Mouse (Mus musculus) hindbrain, embryonic 11.5 days (tissue): ENCODE measurements around the gene Syn3. TPM values are rescaled to one million over a fixed set of nuclear protein-coding genes. Genes with fewer than 3 reads are reported as not detected.

Experiments used
- ATAC-seq: fragments of 200-750 bp; cut with Nextera tagmentation; 2 replicates; pipeline ENCODE4 v1.8.0; 2017; ENCODE audit warnings: mild to moderate bottlenecking, moderate TSS enrichment, moderate library complexity; ENCODE audit not compliant: low FRiP score
- DNase-seq: peaks from one replicate; pipeline ENCODE4 v3.0.0-alpha.2; 2015; ENCODE audit warnings: low spot score
- H3K27ac ChIP-seq: fragments of 300-500 bp; sonication (generic); 2 replicates; pipeline ENCODE4 v1.5.1; 2014; ENCODE audit warnings: mild to moderate bottlenecking, low read depth, low read length
- H3K27me3 ChIP-seq: fragments of 300-500 bp; sonication (generic); 2 replicates; pipeline ENCODE4 v1.6.1; 2014; ENCODE audit warnings: mild to moderate bottlenecking, low read length, moderate library complexity, mixed read lengths; ENCODE audit not compliant: control insufficient read depth, insufficient read depth
- H3K36me3 ChIP-seq: fragments of 300-500 bp; sonication (generic); 2 replicates; pipeline ENCODE4 v1.6.1; 2014; ENCODE audit warnings: mild to moderate bottlenecking, low read length, moderate library complexity, mixed read lengths; ENCODE audit not compliant: control insufficient read depth, insufficient read depth
- H3K4me1 ChIP-seq: fragments of 300-500 bp; sonication (generic); replicated peaks from 2 replicates; pipeline ENCODE4 v1.6.1; 2014; ENCODE audit warnings: low read length, mixed read lengths; ENCODE audit not compliant: control insufficient read depth, insufficient read depth
- H3K4me2 ChIP-seq: fragments of 300-500 bp; sonication (generic); replicated peaks from 2 replicates; pipeline ENCODE4 v1.6.1; 2014; ENCODE audit warnings: mild to moderate bottlenecking, low read depth, low read length
- H3K4me3 ChIP-seq: fragments of 300-500 bp; sonication (generic); 2 replicates; pipeline ENCODE4 v1.5.1; 2014; ENCODE audit warnings: low read depth, low read length
- H3K9ac ChIP-seq: fragments of 300-500 bp; sonication (generic); 2 replicates; pipeline ENCODE4 v1.6.1; 2014; ENCODE audit warnings: low read depth, low read length
- H3K9me3 ChIP-seq: fragments of 300-500 bp; sonication (generic); 2 replicates; pipeline ENCODE4 v1.6.1; 2016; ENCODE audit warnings: low read length; ENCODE audit not compliant: control insufficient read depth
- WGBS: fragments of 180-500 bp; shearing (Covaris S2); extraction: QIAGEN DNeasy Blood & Tissue Kit; methylation state at CpG from one replicate; pipeline ENCODE4 v1.1.7; 2014; 5-methylcytosine and 5-hydroxymethylcytosine counted together
- polyA plus RNA-seq: library from polyadenylated mRNA; unstranded; fragments of >200 nt; fragmentation: Nextera tagmentation; extraction: Ambion mirVana; gene quantifications from 2 replicates; pipeline ENCODE4 v1.2.1, GENCODE M21; 2014

The Syn3 gene
- polyA plus RNA-seq, 1 experiment from 2014 or later: 5.9 TPM

DNA sequence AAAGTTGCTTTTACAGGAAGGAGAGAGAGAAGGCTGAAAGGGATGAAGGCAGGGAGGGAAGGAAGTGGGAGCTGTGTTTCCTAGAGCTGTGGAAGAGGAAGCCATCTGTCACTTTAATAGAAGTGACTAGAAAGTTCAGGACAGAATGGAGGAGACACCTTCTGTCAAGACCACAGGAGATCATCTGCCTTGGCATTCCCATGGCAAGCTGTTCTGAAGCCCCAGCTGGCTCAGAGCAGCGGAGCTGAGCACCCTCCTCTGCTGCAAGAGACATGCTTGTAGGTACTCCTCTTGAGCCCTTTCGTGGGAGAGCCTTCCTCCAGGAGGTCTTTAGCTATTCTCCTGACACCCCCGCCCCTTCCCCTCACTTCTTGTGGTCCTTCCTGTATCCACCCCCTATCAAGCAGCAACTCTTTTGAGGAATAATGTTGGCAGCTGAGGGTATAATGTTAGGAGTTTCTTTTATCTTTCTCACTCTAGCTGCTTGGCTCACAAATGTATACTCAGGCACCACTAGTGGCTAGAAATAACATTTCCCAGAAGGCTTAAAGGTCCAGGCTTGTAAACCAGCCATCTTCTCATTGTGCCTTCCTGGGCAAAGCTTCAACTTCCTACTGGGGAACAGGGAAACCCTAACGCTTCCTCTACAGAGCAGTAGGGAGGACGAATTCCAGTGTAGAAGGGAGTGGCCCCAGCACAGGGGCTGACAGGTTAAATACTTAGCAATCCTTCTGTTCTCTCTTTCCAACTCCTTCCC, 436.3 kb downstream of the Syn3 start:
- Histone ChIP-seq H3K27me3 (no peaks in the 10 kb centered on the region), H3K4me3 (no peak overlapping the region), H3K36me3 (no peaks in the 10 kb centered on the region), H3K4me2 (no peak overlapping the region), H3K9ac (no peak overlapping the region), H3K4me1 (no peaks in the 10 kb centered on the region), H3K27ac (no peak overlapping the region), H3K9me3 (no peaks in the 10 kb centered on the region)
- WGBS: 67% methylated on average over 5 of the region's 5 CpGs
- ATAC-seq (no peak), DNase-seq (no peak)

GRCm38 (mm10) chr10:86060267-86060666, 438.4 kb downstream of the Syn3 start:
- Histone ChIP-seq H3K36me3 (no peaks in the 10 kb centered on the region), H3K4me3 (no peak overlapping the region), H3K27ac (no peak overlapping the region), H3K9me3 (no peaks in the 10 kb centered on the region), H3K4me2 (no peak overlapping the region), H3K27me3 (no peaks in the 10 kb centered on the region), H3K9ac (no peak overlapping the region), H3K4me1 (no peaks in the 10 kb centered on the region)
- ATAC-seq (no peak), DNase-seq (no peak)
- 56% methylated on average over 3 of the region's 3 CpGs for WGBS

- Histone ChIP-seq H3K9ac (no peak overlapping the region), H3K4me1 (no peaks in the 10 kb centered on the region), H3K4me2 (no peak overlapping the region), H3K27me3 (no peaks in the 10 kb centered on the region), H3K36me3 (no peaks in the 10 kb centered on the region), H3K4me3 (no peak overlapping the region), H3K9me3 (no peaks in the 10 kb centered on the region), H3K27ac (no peak overlapping the region)
- 71% methylated on average over 2 of the region's 2 CpGs for WGBS
- DNase-seq (no peak), ATAC-seq (no peak)
Observed at GRCm38 (mm10) chr10:86057712-86058111, 441.0 kb downstream of the Syn3 start.

DNA sequence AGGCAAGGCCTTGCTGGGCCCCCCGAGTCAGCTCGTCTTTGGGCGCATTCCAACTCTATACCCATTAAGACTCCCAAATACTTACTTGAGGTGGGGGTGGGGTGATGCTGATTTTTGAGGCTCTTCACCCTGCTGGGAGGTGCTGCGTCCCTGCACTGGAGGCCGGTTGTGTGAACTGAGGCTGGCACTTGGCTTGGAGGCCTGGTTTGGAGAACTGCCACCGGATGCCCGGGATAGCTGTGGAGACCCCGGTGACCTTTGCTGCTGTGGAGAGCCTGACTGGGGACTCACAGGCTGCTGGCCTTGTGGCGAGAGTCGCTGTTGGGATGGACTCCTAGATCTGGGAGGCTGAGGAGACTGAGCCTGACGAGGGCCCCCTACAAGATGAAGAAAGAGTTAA, 441.4 kb downstream of the Syn3 start:
- no peaks in the 10 kb centered on the region for H3K36me3 ChIP-seq
- no peak for ATAC-seq
- H3K9me3 ChIP-seq: no peaks in the 10 kb centered on the region
- 80% methylated on average over 11 of the region's 11 CpGs for WGBS
- H3K27me3 ChIP-seq: no peaks in the 10 kb centered on the region
- no peak overlapping the region for H3K4me3 ChIP-seq
- no peak overlapping the region for H3K4me2 ChIP-seq
- no peak overlapping the region for H3K27ac ChIP-seq
- H3K4me1 ChIP-seq: no peaks in the 10 kb centered on the region; the same call in 1 of the 2 replicates
- H3K9ac ChIP-seq: no peak overlapping the region
- DNase-seq: no peak

- H3K4me1 ChIP-seq: no peaks in the 10 kb centered on the region; the same call in 1 of the 2 replicates
- H3K9me3 ChIP-seq: no peaks in the 10 kb centered on the region
- H3K4me3 ChIP-seq: no peak overlapping the region
- no peaks in the 10 kb centered on the region for H3K27me3 ChIP-seq
- WGBS: 83% methylated on average over 8 of the region's 8 CpGs
- H3K27ac ChIP-seq: no peak overlapping the region
- no peak overlapping the region for H3K9ac ChIP-seq
- no peaks in the 10 kb centered on the region for H3K36me3 ChIP-seq
- DNase-seq (no peak), ATAC-seq (no peak)
- H3K4me2 ChIP-seq: no peak overlapping the region
Observed at GRCm38 (mm10) chr10:86056297-86056903, 442.3 kb downstream of the Syn3 start.

GRCm38 (mm10) chr10:86052818-86053522, 445.7 kb downstream of the Syn3 start:
- WGBS: 84% methylated on average over 10 of the region's 10 CpGs
- Histone ChIP-seq H3K36me3 (no peaks in the 10 kb centered on the region), H3K4me1 (no peaks in the 10 kb centered on the region; the same call in 1 of the 2 replicates), H3K9ac (no peak overlapping the region), H3K27me3 (no peaks in the 10 kb centered on the region), H3K27ac (no peak overlapping the region), H3K4me2 (no peak overlapping the region), H3K9me3 (no peaks in the 10 kb centered on the region), H3K4me3 (no peak overlapping the region)
- no peak for ATAC-seq
- no peak for DNase-seq

DNA sequence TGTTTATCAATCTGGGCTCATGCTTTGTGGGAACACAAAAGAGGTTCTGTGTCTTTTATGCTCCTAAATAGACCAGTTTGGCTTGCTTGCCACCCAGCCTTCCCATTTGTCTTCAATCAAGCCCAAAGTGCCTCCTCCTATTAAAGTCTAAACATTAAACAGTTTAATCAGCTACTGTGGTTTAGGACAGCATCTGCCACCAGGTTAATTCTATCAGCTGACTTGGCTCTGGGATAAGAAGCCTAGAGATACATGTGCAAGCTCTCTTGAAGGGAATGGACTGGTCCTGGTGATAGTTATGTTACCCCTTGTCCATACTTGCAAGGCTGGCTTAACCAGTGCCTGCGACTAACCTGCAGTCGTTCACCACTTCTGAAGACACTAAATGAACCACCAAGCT, 448.2 kb downstream of the Syn3 start:
- Histone ChIP-seq H3K9ac (no peak overlapping the region), H3K27ac (no peak overlapping the region), H3K4me2 (no peak overlapping the region), H3K27me3 (no peaks in the 10 kb centered on the region), H3K9me3 (no peaks in the 10 kb centered on the region), H3K4me1 (no peaks in the 10 kb centered on the region; the same call in 1 of the 2 replicates), H3K4me3 (no peak overlapping the region), H3K36me3 (no peaks in the 10 kb centered on the region)
- ATAC-seq (no peak), DNase-seq (no peak)
- 90% methylated on average over 2 of the region's 2 CpGs for WGBS

GRCm38 (mm10) chr10:86047786-86048185, 450.9 kb downstream of the Syn3 start:
- H3K4me3 ChIP-seq: no peak overlapping the region
- DNase-seq: no peak
- 83% methylated on average over 9 of the region's 9 CpGs for WGBS
- H3K9me3 ChIP-seq: no peaks in the 10 kb centered on the region
- H3K4me1 ChIP-seq: no peaks in the 10 kb centered on the region; the same call in 1 of the 2 replicates
- H3K36me3 ChIP-seq: no peaks in the 10 kb centered on the region
- H3K4me2 ChIP-seq: no peak overlapping the region
- no peaks in the 10 kb centered on the region for H3K27me3 ChIP-seq
- ATAC-seq: no peak
- no peak overlapping the region for H3K27ac ChIP-seq
- H3K9ac ChIP-seq: no peak overlapping the region
